Mouse (Mus musculus): ENCODE data around the gene Ncbp2. TPM values are rescaled to one million over a fixed set of nuclear protein-coding genes. Genes with fewer than 3 reads are reported as not detected.
A peak's percentile ranks its signal among the peaks of the same experiment; 100 is the strongest.
"Not testable (repeated sequence)": the region's sequence is repeated elsewhere in the genome, so short reads cannot be mapped to it uniquely, and the experiment has no call there.

The Ncbp2 gene
- polyA plus RNA-seq, 1 experiment from 2014 or later: 139 TPM

- Histone ChIP-seq H3K4me1 (ENCODE audit: control insufficient read depth, insufficient read depth, low read length) (peaks cover 12% of the 10 kb centered on the region), H3K9ac (ENCODE audit: low read length) (no peak overlapping the region), H3K9me3 (ENCODE audit: control insufficient read depth, low read length) (no peaks in the 10 kb centered on the region), H3K27ac (ENCODE audit: low read depth, low read length) (no peak overlapping the region), H3K27me3 (ENCODE audit: control insufficient read depth, insufficient read depth, low read length) (no peaks in the 10 kb centered on the region), H3K4me2 (ENCODE audit: low read depth) (no peak overlapping the region), H3K36me3 (ENCODE audit: control insufficient read depth, insufficient read depth, low read length) (no peaks in the 10 kb centered on the region), H3K4me3 (ENCODE audit: low read depth, low read length) (no peak overlapping the region)
- ATAC-seq (ENCODE audit: insufficient read depth, low FRiP score, low TSS enrichment) (no peak), DNase-seq (ENCODE audit: low spot score) (no peak)
- 92% methylated on average over 12 of the region's 12 CpGs for WGBS
Observed at GRCm38 (mm10) chr16:31944698-31945255, 3.5 kb upstream of the Ncbp2 start.

- H3K4me3 ChIP-seq (ENCODE audit: low read depth, low read length): no peak overlapping the region
- H3K4me1 ChIP-seq (ENCODE audit: control insufficient read depth, insufficient read depth, low read length): peaks cover 12% of the 10 kb centered on the region
- H3K36me3 ChIP-seq (ENCODE audit: control insufficient read depth, insufficient read depth, low read length): no peaks in the 10 kb centered on the region
- H3K4me2 ChIP-seq (ENCODE audit: low read depth): no peak overlapping the region
- H3K27me3 ChIP-seq (ENCODE audit: control insufficient read depth, insufficient read depth, low read length): no peaks in the 10 kb centered on the region
- H3K9me3 ChIP-seq (ENCODE audit: control insufficient read depth, low read length): no peaks in the 10 kb centered on the region
- no peak overlapping the region for H3K9ac ChIP-seq (ENCODE audit: low read length)
- WGBS: 88% methylated on average over 6 of the region's 6 CpGs
- DNase-seq (ENCODE audit: low spot score) (no peak), ATAC-seq (ENCODE audit: insufficient read depth, low FRiP score, low TSS enrichment) (no peak)
- no peak overlapping the region for H3K27ac ChIP-seq (ENCODE audit: low read depth, low read length)
Observed at GRCm38 (mm10) chr16:31945372-31945771, 2.9 kb upstream of the Ncbp2 start.

GRCm38 (mm10) chr16:31945986-31946385 lies 2.3 kb upstream of the Ncbp2 start:
- peaks cover 12% of the 10 kb centered on the region for H3K4me1 ChIP-seq (ENCODE audit: control insufficient read depth, insufficient read depth, low read length)
- not testable (repeated sequence) for H3K9ac ChIP-seq (ENCODE audit: low read length); H3K9me3 ChIP-seq (ENCODE audit: control insufficient read depth, low read length); ATAC-seq (ENCODE audit: insufficient read depth, low FRiP score, low TSS enrichment); DNase-seq (ENCODE audit: low spot score); H3K4me2 ChIP-seq (ENCODE audit: low read depth); H3K36me3 ChIP-seq (ENCODE audit: control insufficient read depth, insufficient read depth, low read length); H3K27ac ChIP-seq (ENCODE audit: low read depth, low read length); H3K4me3 ChIP-seq (ENCODE audit: low read depth, low read length); H3K27me3 ChIP-seq (ENCODE audit: control insufficient read depth, insufficient read depth, low read length)
- whole genome bisulfite sequencing: 95% methylated on average over 6 of the region's 6 CpGs

- H3K4me3 ChIP-seq (ENCODE audit: low read depth, low read length): peak overlapping the region; percentile 90
- 37% methylated on average over 8 of the region's 8 CpGs for WGBS
- H3K4me2 ChIP-seq (ENCODE audit: low read depth): peak overlapping the region; percentile 86
- no peaks in the 10 kb centered on the region for H3K36me3 ChIP-seq (ENCODE audit: control insufficient read depth, insufficient read depth, low read length)
- peak overlapping the region; percentile 83 for H3K9ac ChIP-seq (ENCODE audit: low read length)
- ATAC-seq (ENCODE audit: insufficient read depth, low FRiP score, low TSS enrichment) (no peak), DNase-seq (ENCODE audit: low spot score) (no peak)
- H3K27ac ChIP-seq (ENCODE audit: low read depth, low read length): no peak overlapping the region
- peaks cover 12% of the 10 kb centered on the region for H3K4me1 ChIP-seq (ENCODE audit: control insufficient read depth, insufficient read depth, low read length)
- H3K9me3 ChIP-seq (ENCODE audit: control insufficient read depth, low read length): no peaks in the 10 kb centered on the region
- no peaks in the 10 kb centered on the region for H3K27me3 ChIP-seq (ENCODE audit: control insufficient read depth, insufficient read depth, low read length)
Observed at GRCm38 (mm10) chr16:31947333-31947732, 980 bp upstream of the Ncbp2 start.

GRCm38 (mm10) chr16:31947901-31948316 lies 404 bp upstream of the Ncbp2 start:
- peak overlapping the region; percentile 90 for H3K4me3 ChIP-seq (ENCODE audit: low read depth, low read length)
- ATAC-seq (ENCODE audit: insufficient read depth, low FRiP score, low TSS enrichment) (peak; percentile 76; the same call in 1 of the 2 replicates), DNase-seq (ENCODE audit: low spot score) (no peak)
- peak overlapping the region; percentile 86 for H3K4me2 ChIP-seq (ENCODE audit: low read depth)
- no peaks in the 10 kb centered on the region for H3K9me3 ChIP-seq (ENCODE audit: control insufficient read depth, low read length)
- no peaks in the 10 kb centered on the region for H3K36me3 ChIP-seq (ENCODE audit: control insufficient read depth, insufficient read depth, low read length)
- peak overlapping the region; percentile 83 for H3K9ac ChIP-seq (ENCODE audit: low read length)
- no peaks in the 10 kb centered on the region for H3K27me3 ChIP-seq (ENCODE audit: control insufficient read depth, insufficient read depth, low read length)
- under 1% methylated on average over 38 of the region's 38 CpGs for WGBS
- H3K4me1 ChIP-seq (ENCODE audit: control insufficient read depth, insufficient read depth, low read length): peaks cover 12% of the 10 kb centered on the region
- peak overlapping the region; percentile 87 for H3K27ac ChIP-seq (ENCODE audit: low read depth, low read length)

- ATAC-seq (ENCODE audit: insufficient read depth, low FRiP score, low TSS enrichment) (no peak), DNase-seq (ENCODE audit: low spot score) (no peak)
- WGBS: 87% methylated on average over 7 of the region's 7 CpGs
- H3K27ac ChIP-seq (ENCODE audit: low read depth, low read length): no peak overlapping the region
- H3K4me3 ChIP-seq (ENCODE audit: low read depth, low read length): no peak overlapping the region
- H3K9ac ChIP-seq (ENCODE audit: low read length): no peak overlapping the region
- H3K36me3 ChIP-seq (ENCODE audit: control insufficient read depth, insufficient read depth, low read length): peaks cover 2% of the 10 kb centered on the region
- no peaks in the 10 kb centered on the region for H3K27me3 ChIP-seq (ENCODE audit: control insufficient read depth, insufficient read depth, low read length)
- H3K4me2 ChIP-seq (ENCODE audit: low read depth): no peak overlapping the region
- no peaks in the 10 kb centered on the region for H3K4me1 ChIP-seq (ENCODE audit: control insufficient read depth, insufficient read depth, low read length)
- no peaks in the 10 kb centered on the region for H3K9me3 ChIP-seq (ENCODE audit: control insufficient read depth, low read length)
Observed at GRCm38 (mm10) chr16:31963224-31963623, 14.9 kb downstream of the Ncbp2 start.

GRCm38 (mm10) chr16:31975258-31975657 lies 26.9 kb downstream of the Ncbp2 start:
- 89% methylated on average over 4 of the region's 4 CpGs for WGBS
- Histone ChIP-seq H3K27ac (ENCODE audit: low read depth, low read length) (no peak overlapping the region), H3K4me1 (ENCODE audit: control insufficient read depth, insufficient read depth, low read length) (no peaks in the 10 kb centered on the region), H3K4me2 (ENCODE audit: low read depth) (no peak overlapping the region), H3K9ac (ENCODE audit: low read length) (no peak overlapping the region), H3K4me3 (ENCODE audit: low read depth, low read length) (no peak overlapping the region), H3K27me3 (ENCODE audit: control insufficient read depth, insufficient read depth, low read length) (no peaks in the 10 kb centered on the region), H3K36me3 (ENCODE audit: control insufficient read depth, insufficient read depth, low read length) (no peaks in the 10 kb centered on the region), H3K9me3 (ENCODE audit: control insufficient read depth, low read length) (no peaks in the 10 kb centered on the region)
- DNase-seq (ENCODE audit: low spot score) (no peak), ATAC-seq (ENCODE audit: insufficient read depth, low FRiP score, low TSS enrichment) (no peak)

GRCm38 (mm10) chr16:31979501-31979900 lies 31.2 kb downstream of the Ncbp2 start:
- no peak for DNase-seq (ENCODE audit: low spot score)
- no peak overlapping the region for H3K4me3 ChIP-seq (ENCODE audit: low read depth, low read length)
- 97% methylated on average over 3 of the region's 3 CpGs for WGBS

GRCm38 (mm10) chr16:31980946-31981345 lies 32.6 kb downstream of the Ncbp2 start:
- 82% methylated on average over 5 of the region's 5 CpGs for WGBS
- H3K4me2 ChIP-seq (ENCODE audit: low read depth): no peak overlapping the region
- H3K9ac ChIP-seq (ENCODE audit: low read length): no peak overlapping the region
- H3K27me3 ChIP-seq (ENCODE audit: control insufficient read depth, insufficient read depth, low read length): no peaks in the 10 kb centered on the region
- peaks cover 2% of the 10 kb centered on the region; the same call in 1 of the 2 replicates for H3K36me3 ChIP-seq (ENCODE audit: control insufficient read depth, insufficient read depth, low read length)
- H3K27ac ChIP-seq (ENCODE audit: low read depth, low read length): no peak overlapping the region
- no peaks in the 10 kb centered on the region for H3K4me1 ChIP-seq (ENCODE audit: control insufficient read depth, insufficient read depth, low read length)
- H3K9me3 ChIP-seq (ENCODE audit: control insufficient read depth, low read length): no peaks in the 10 kb centered on the region
- H3K4me3 ChIP-seq (ENCODE audit: low read depth, low read length): no peak overlapping the region
- DNase-seq (ENCODE audit: low spot score): no peak
- ATAC-seq (ENCODE audit: insufficient read depth, low FRiP score, low TSS enrichment): no peak

More at GRCm38 (mm10) chr16:31979501-31979900, 31.2 kb downstream of the Ncbp2 start:
- no peak for ATAC-seq (ENCODE audit: insufficient read depth, low FRiP score, low TSS enrichment)
- no peak overlapping the region for H3K9ac ChIP-seq (ENCODE audit: low read length)
- H3K9me3 ChIP-seq (ENCODE audit: control insufficient read depth, low read length): no peaks in the 10 kb centered on the region
- no peaks in the 10 kb centered on the region for H3K4me1 ChIP-seq (ENCODE audit: control insufficient read depth, insufficient read depth, low read length)
- H3K36me3 ChIP-seq (ENCODE audit: control insufficient read depth, insufficient read depth, low read length): peaks cover 2% of the 10 kb centered on the region; the same call in 1 of the 2 replicates
- no peak overlapping the region for H3K27ac ChIP-seq (ENCODE audit: low read depth, low read length)
- H3K27me3 ChIP-seq (ENCODE audit: control insufficient read depth, insufficient read depth, low read length): no peaks in the 10 kb centered on the region
- H3K4me2 ChIP-seq (ENCODE audit: low read depth): no peak overlapping the region

Data from neural tube, embryonic 11.5 days (tissue).